Mouse (Mus musculus): Measurements from ENCODE around the gene Ugt1a10. TPM values are rescaled to one million over a fixed set of nuclear protein-coding genes. Genes with fewer than 3 reads are reported as not detected.
"Not testable (repeated sequence)": the region's sequence is repeated elsewhere in the genome, so short reads cannot be mapped to it uniquely, and the experiment has no call there.

Ugt1a10 gene
- not detected in 2 replicates for polyA plus RNA-seq (2012; rRNA removed)

DNA sequence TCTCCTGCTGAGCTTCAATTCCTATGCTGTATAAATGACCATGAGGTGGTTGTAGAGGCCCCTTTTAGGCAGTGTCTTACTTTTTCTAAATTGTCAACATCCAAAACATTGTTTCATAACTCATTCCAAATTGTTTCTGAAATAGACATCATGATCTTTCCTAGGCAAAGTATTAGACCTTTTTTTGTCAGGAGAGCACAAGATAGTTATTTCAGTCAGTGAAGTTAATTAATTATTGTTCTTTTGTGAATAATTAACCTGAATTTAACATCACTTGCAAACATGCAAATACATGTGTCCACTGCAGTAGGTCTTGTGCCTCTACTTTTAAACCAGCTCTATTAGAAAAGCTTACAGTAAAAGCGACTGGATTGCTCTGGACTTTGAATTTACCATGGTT, at the start of gene Ugt1a10:
Gene Ugt1a10 (plus strand): TSS at position 301 of the 400 bp plus-strand sequence.
- DNase-seq (ENCODE audit: extremely low spot score in 1 of 2, low spot score in 1 of 2) = no peak

DNA sequence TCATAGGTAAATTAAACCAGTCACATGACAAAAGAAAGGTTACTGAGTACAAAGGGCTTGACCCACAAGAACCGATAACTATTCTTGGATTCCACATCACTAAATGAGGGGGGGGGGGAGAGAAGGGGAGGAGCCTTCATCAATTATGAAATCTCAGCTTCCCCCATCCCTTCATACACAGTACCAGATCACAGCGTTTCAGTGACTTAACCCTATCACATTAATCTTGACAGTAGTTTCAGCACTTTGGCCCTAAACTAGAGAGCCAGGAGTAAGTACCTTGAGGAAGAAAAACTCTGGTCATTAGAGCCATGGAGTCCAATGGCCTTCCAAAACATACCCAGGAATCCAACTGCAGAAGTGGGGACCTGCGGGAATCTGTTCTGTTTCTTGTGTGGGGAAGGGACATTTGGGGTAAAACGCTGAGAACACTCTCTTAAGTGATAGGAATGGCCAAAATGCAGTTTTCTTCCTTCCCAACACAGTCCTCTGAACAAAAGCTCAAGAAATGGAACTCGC, 47.4 kb upstream of the Ugt1a10 start:
- DNase-seq (ENCODE audit: extremely low spot score in 1 of 2, low spot score in 1 of 2) = no peak

DNA sequence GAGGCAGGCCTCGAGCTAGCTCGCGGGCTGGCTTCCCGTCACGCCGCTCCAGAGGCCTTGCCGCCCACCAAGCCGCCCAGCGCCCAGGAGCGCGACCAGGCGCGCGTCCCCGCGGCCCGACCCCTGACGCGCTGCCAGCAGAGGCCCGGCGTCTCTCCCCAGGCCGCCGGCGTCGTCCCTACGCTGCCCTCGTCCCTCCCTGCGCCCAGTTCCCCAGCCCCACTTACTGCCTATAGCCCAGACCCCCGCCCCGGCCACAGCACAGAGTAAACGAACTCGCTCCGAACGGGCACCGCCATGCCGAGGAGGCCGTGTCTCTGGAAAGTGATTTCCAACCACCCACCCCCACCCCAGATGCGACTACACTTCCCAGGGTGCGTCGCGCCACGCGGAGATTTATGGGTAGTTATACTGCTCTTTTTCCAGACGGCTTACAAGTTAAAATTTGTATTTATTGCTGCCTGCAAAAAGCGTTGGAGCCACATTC, 46.9 kb upstream of the Ugt1a10 start, which contains the start of gene Usp40:
Gene Usp40 (minus strand): TSS at position 341 of the 487 bp plus-strand sequence.
- peak; percentile 33 to 81 for DNase-seq (ENCODE audit: extremely low spot score in 1 of 2, low spot score in 1 of 2)

DNA sequence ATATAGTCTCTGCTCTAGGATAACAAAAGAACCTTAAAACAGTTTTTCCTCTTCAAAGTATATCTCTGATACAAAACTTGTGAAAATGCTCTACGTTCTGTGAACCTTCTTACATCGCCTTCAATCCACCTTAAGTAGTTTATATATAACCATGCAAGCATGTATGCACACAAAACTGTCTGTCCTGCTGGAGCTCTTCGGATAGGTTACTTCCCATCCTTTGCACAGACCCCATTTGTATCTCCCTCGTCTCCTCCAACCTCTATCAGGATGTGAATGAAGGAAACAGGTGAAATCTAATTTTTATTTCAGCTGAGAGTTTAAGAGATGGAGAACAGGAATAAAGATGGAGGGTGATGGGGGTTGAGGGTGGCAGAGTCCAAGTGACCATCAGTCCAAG, 46.5 kb upstream of the Ugt1a10 start:
- no peak for DNase-seq (ENCODE audit: extremely low spot score in 1 of 2, low spot score in 1 of 2)

DNA sequence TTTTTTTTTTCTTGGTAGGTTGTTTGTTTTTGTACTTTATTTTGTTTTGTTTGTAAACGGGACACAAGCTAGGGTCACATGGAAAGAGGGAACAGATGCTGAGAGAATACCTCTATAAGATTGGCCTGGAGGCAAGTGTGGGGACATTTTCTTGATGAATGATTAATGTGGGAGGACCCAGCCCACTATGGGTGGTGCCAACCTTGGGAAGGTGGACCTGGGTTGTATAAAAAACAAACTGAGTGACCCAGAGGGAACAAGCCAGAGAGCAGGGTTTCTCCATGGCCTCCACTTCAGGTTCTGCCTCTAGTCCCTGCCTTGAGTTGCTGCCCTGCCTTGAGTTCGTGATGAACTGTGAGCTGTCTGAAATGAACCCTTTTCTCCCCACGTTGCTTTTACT, 45.7 kb upstream of the Ugt1a10 start:
- DNase-seq (ENCODE audit: extremely low spot score in 1 of 2, low spot score in 1 of 2) = no peak

DNA sequence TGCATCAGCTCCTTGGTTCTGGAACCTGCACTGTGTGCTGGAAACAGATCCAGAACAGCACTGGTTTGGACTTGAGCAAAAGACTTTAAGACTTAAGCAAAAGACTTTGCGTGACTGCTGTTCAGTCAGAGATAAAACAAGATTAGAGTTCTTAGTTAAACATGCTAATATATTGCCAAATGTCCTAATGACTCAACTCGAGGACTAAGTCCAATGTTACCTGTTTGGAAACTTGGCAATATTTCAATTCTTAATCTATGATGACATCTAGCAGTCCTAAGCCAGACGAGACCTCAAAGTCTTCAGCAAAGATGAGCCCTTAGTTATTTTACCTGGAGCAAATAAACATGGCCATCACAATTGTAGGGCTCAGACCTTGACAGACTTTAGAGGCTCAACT, 41.5 kb upstream of the Ugt1a10 start:
- DNase-seq (ENCODE audit: extremely low spot score in 1 of 2, low spot score in 1 of 2) = no peak

DNA sequence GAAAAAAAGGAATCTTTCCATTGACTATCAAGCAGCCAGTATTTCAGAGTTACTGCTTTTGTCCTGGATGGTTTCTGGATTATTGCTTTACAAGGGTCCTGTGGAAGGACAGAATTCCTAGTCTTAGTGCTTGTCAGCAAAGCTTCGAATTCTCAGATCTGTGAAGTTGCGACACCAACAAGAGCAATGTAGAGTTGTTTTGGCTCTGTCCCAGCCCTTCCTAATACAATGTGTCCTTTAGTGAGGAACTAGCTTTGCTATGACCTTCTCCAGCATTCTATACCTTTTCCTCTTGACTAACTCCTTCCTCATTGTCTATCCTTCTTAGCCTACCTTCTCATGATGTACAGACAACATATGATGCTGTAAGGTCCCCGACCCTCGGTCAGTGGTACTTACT, 41.0 kb upstream of the Ugt1a10 start:
- no peak for DNase-seq (ENCODE audit: extremely low spot score in 1 of 2, low spot score in 1 of 2)

DNA sequence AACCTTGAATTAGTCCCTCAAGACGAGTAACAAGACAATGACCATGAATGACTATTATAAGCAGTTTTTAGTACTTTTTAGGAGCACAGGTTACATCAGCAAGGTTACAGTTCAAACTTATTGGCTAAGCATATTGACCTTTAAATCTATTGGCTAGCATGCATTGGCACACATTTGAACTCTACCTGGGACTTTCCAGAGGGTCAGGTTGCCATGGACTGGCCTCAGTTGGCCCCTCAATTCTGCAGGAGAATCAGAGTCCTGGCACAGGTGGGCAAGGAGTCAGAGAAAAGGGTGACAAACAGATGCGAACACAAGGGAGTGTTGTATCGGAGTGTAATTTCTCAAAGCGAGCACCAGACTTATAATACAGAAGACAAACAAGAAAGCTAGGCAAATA, 40.5 kb upstream of the Ugt1a10 start:
- no peak for DNase-seq (ENCODE audit: extremely low spot score in 1 of 2, low spot score in 1 of 2)

DNA sequence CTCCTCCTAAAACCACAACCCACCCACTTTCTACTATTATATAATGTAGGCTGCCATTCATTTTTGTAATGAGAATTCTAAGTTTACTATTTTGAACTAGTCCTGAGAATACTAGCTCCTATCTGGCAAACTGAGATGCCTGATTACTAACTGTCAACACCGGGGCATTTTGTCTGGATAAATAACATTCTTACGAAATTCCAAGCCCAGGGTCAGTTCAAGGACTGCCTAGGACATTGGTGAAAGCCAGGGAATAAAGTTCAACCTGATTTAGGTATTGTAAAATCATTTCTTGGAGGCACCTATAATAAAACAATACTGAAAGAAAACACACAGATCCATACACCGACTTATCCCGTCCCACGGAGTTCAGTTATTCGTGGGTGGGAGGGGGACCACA, 39.8 kb upstream of the Ugt1a10 start:
- no peak for DNase-seq (ENCODE audit: extremely low spot score in 1 of 2, low spot score in 1 of 2)

DNA sequence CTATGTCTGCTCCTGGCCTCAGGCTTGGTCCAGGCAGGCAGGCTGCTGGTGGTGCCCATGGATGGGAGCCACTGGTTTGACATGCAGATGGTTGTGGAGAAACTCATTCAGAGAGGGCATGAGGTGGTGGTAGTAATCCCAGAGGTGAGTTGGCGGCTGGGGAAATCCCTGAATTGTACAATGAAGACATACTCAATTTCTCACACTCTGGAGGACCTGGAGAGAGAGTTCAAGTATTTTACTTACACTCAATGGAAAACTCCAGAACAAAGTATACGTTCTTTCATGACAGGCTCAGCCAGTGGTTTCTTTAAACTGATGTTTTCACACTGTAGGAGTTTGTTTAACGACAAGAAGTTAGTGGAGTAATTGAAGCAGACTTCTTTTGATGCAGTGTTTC, 29.9 kb upstream of the Ugt1a10 start:
- not testable (repeated sequence) for DNase-seq (ENCODE audit: extremely low spot score in 1 of 2, low spot score in 1 of 2)

DNA sequence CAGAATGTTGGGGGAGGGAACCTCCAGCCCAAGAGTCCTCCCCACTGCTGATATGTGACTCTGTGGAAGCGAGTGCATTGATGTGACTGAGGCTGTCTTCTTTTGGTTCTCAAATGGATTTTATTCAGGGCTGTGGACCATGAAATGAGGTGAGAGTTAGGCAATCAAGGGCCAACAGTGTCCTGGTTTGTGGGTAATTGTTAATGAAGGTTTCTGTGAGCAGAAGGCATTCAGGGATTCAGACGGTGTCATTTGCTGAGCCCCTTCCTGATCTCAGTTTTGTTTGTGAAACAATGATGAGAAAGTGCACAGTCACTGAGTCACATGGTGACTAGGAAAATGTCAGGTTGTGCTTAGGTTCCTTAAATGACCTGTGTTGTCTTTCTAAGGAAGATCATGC, 12.1 kb upstream of the Ugt1a10 start:
- not testable (repeated sequence) for DNase-seq (ENCODE audit: extremely low spot score in 1 of 2, low spot score in 1 of 2)

DNA sequence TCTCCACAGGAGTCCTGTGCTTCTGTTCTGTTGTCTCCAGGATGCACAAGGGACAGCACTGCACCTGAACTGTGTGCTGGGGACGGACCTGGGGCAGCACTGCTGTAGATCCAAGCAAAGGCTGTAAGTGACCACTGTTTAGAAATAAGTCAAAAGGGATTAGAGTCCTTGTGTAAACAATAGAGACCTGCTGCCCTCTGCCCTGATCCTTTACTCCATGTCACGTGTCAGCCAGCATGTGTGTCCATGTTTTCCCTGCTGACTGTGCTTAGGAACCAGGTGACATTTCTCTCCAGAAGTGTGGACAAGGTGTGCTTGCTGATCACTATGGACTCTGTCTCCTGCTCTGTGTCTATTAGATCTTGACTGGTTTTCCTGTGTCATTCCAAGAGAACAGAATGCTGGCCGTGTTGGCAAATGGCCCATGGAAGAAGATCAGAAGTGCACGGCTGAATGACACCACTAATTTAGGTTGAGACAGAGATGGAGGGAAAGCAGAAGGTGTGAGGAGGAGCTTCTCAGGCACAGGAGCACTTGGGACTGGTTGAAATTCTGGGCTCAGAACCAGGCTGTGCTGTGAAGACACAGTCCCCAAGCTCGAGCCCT, 10.3 kb upstream of the Ugt1a10 start:
- DNase-seq (ENCODE audit: extremely low spot score in 1 of 2, low spot score in 1 of 2) = not testable (repeated sequence)

DNA sequence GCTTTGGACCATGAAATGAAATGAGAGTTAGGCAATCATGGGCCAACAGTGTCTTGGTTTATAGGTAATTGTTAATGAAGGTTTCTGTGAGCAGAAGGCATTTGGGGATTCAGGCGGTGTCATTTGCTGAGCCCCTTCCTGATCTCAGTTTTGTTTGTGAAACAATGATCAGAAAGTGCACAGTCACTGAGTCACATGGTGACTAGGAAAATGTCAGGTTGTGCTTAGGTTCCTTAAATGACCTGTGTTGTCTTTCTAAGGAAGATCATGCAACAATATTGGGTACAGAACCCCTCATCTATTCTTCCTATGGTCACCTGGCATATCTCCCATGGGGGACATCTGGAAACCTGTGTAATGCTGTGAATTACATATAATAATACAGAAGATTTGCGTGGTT, 7.8 kb upstream of the Ugt1a10 start:
- not testable (repeated sequence) for DNase-seq (ENCODE audit: extremely low spot score in 1 of 2, low spot score in 1 of 2)

DNA sequence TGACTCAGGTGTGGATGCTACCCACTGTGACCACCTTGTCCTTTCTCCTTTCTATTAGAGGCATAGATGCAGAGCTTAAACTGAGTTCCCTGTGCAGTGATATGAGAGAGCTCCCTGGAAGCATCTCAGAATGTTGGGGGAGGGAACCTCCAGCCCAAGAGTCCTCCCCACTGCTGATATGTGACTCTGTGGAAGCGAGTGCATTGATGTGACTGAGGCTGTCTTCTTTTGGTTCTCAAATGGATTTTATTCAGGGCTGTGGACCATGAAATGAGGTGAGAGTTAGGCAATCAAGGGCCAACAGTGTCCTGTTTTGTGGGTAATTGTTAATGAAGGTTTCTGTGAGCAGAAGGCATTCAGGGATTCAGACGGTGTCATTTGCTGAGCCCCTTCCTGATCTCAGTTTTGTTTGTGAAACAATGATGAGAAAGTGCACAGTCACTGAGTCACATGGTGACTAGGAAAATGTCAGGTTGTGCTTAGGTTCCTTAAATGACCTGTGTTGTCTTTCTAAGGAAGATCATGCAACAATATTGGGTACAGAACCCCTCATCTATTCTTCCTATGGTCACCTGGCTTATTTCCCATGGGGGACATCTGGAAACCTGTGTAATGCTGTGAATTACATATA, 11.4 kb downstream of the Ugt1a10 start:
- not testable (repeated sequence) for DNase-seq (ENCODE audit: extremely low spot score in 1 of 2, low spot score in 1 of 2)

DNA sequence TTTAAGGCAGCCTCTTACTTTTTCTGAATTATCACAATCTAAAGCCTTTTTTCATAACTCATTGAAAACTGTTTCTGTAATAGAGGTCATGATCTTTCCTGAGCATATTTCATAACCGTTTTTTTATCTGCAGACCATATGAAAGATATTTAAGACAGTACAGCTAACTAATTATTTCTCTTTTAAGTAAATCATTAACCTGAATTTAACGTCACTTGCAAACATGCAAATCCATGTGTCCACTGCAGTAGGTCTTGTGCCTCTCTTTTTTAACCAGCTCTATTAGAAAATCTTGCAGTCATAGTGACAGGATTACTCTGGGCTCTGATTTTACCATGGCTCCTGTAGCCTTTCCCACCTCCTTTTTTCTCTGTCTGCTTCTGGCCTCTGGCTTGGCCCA, 15.3 kb downstream of the Ugt1a10 start, which contains the start of gene Ugt1a9:
Gene Ugt1a9 (plus strand): TSS at position 306 of the 400 bp plus-strand sequence.
- DNase-seq (ENCODE audit: extremely low spot score in 1 of 2, low spot score in 1 of 2) = no peak

DNA sequence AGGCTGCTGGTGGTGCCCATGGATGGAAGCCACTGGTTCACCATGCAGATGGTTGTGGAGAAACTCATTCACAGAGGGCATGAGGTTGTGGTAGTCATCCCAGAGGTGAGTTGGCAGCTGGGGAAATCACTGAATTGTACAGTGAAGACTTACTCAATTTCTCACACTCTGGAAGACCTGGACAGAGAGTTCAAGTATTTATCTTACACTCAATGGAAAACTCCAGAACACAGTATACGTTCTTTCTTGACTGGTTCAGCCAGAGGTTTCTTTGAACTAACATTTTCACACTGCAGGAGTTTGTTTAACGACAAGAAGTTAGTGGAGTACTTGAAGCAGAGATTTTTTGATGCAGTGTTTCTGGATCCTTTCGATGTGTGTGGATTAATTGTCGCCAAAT, 15.7 kb downstream of the Ugt1a10 start:
- DNase-seq (ENCODE audit: extremely low spot score in 1 of 2, low spot score in 1 of 2) = no peak

DNA sequence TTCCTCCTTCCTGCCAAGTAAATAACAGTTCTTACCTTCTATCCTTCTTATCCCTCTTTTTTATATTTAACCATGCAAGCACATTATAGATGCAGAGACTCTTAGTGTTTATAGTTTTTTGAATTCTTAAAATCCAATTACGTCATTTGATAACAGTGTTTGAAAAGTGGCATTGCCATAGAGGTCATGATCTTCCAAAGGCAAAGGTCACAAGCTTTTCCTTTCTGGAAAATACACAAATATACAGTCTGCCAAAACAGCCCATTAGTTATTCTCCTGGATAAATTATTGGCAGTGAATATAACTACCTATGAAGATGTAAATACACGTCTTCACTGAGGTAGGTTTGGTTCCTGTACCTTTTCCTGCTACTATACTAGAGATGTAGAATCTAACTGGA, 19.3 kb downstream of the Ugt1a10 start:
- DNase-seq (ENCODE audit: extremely low spot score in 1 of 2, low spot score in 1 of 2) = no peak

DNA sequence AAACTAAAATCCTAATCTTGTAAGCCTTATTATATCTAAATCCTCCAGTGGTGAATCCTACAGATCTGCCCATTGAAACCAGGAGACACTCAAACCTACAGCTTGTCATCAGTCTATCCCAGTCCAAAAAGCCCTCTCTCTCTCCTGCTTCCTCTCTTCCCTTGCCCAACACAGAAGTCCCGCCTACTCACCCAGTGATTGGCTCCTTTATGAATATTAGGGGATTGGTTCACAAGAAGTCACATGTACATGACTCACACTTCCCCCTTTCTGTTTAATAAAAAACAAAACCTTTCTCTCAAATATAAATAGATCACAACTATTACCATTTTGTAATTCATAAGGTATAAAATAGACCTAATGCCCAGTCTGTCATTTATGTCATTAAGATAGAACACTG, 21.9 kb downstream of the Ugt1a10 start:
- DNase-seq (ENCODE audit: extremely low spot score in 1 of 2, low spot score in 1 of 2) = no peak

DNA sequence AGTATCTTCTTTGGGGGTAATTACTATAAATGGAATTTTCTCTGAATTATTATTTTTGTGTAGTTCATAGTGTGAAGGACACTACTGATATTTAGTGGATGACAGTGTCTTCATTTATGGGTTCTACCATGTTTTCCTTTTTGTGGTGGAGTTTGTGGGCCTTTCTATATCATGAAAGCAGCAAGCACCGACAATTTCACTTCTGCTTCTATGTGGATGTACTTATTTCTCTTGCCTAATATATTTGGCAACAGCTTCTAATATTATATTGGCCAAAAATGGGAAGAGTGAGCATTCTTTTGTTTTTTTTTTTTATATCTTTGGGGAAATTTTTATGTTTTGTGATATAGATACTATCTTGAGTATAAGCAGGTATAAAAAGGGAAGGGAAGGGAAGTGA, 26.5 kb downstream of the Ugt1a10 start:
- DNase-seq (ENCODE audit: extremely low spot score in 1 of 2, low spot score in 1 of 2) = no peak

DNA sequence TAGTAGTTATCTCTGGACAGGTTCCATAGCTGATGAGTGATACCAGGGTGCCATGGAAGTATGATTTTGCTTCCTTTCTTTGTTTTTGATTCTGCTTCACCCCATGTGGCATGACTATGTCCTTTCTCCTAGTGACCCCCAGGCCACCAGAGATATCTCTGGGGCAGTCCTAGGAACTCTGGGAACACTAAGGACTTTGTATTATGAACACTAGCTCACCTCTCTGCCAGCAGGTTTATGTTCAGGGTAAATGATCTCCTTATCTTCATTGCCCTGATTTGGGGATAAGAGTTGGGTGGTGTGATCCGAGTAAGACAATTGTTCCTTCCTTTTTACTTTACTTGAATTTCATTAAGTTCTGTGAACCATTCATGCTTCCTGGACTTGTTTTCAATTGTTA, 30.9 kb downstream of the Ugt1a10 start:
- DNase-seq (ENCODE audit: extremely low spot score in 1 of 2, low spot score in 1 of 2) = no peak

DNA sequence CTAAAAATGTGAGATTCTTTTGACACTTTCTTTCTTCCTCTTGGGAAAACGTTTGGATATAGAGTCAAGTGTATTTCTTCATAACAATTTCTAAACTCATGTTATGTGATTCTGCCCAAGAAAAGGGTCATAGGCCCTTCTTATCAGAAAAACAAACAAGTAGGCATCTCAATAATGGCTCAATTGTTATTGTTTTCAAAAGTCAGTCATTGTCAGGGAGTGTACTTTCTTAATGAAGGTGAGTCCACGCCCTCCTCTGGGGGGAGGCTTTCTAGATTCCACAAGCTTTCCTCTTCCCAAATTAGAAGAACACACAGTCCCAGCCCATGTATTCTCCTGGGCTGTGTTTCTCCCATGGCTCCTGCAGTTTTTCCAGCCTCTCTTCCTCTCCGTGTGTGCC, 32.3 kb downstream of the Ugt1a10 start, which contains the start of gene Ugt1a8:
Gene Ugt1a8 (plus strand): TSS at position 301 of the 400 bp plus-strand sequence.
- DNase-seq (ENCODE audit: extremely low spot score in 1 of 2, low spot score in 1 of 2) = no peak

DNA sequence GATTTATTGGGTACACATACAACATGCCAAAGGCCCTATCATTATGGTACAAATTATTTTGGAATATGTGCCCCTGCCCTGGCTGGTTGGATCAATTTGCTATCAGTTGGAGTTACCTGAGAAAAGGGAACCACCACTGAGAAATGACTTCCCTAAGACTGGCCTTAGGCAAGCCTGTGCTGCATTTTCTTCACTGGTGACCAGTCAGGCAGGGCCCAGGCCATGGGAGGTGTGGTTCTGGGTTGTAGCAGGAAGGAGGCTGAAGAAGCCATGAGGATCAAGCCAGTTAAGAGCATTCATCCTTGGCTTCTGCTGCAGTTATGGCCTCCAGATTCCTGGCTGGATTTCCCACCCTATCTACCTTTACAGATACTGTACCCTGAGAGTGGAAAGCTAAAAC, 37.2 kb downstream of the Ugt1a10 start:
- DNase-seq (ENCODE audit: extremely low spot score in 1 of 2, low spot score in 1 of 2) = no peak
